Mouse (Mus musculus): ENCODE results near the gene Etfa.

The Etfa gene

GRCm38 (mm10) chr9:55512027-55512543 is at the start of gene Etfa:
Gene Etfa (minus strand): TSS chr9:55512243.
- peak; percentile 97 to 99 for DNase-seq

GRCm38 (mm10) chr9:55560960-55561359 is 48.9 kb upstream of the Etfa start:
- DNase-seq: no peak

- DNase-seq: no peak
These were observed 42.9 kb upstream of the Etfa start for GRCm38 (mm10) chr9:55554986-55555385.

GRCm38 (mm10) chr9:55549302-55549890 is 37.4 kb upstream of the Etfa start:
- DNase-seq: no peak

- DNase-seq: peak in 1 of 2 experiments; percentile 32
These were observed 36.8 kb upstream of the Etfa start for GRCm38 (mm10) chr9:55548871-55549270.

GRCm38 (mm10) chr9:55546176-55547010 is 34.4 kb upstream of the Etfa start:
- peak; percentile 48 to 77 for DNase-seq

- peak; percentile 7 to 41 for DNase-seq
These were observed 33.6 kb upstream of the Etfa start for GRCm38 (mm10) chr9:55545556-55546175.

GRCm38 (mm10) chr9:55544861-55545555 is 33.0 kb upstream of the Etfa start:
- DNase-seq: peak; percentile 18 to 42

GRCm38 (mm10) chr9:55543703-55544401 is 31.8 kb upstream of the Etfa start:
- DNase-seq: peak; percentile 29 to 49

- no peak for DNase-seq
These were observed 31.3 kb upstream of the Etfa start for GRCm38 (mm10) chr9:55543336-55543702.

- DNase-seq: peak; percentile 9 to 35
These were observed 30.6 kb upstream of the Etfa start for GRCm38 (mm10) chr9:55542366-55543325.

GRCm38 (mm10) chr9:55541681-55542365 is 29.8 kb upstream of the Etfa start:
- peak; percentile 44 to 51 for DNase-seq

- DNase-seq: peak; percentile 19 to 53
These were observed 28.8 kb upstream of the Etfa start for GRCm38 (mm10) chr9:55540888-55541287.

- DNase-seq: no peak
These were observed 28.3 kb upstream of the Etfa start for GRCm38 (mm10) chr9:55540391-55540770.

- peak; percentile 29 to 39 for DNase-seq
These were observed 27.8 kb upstream of the Etfa start for GRCm38 (mm10) chr9:55539661-55540390.

GRCm38 (mm10) chr9:55539006-55539405 is 27.0 kb upstream of the Etfa start:
- DNase-seq: no peak

- DNase-seq: peak; percentile 35 to 44
These were observed 26.3 kb upstream of the Etfa start, which contains the start of gene Isl2 for GRCm38 (mm10) chr9:55538377-55538776. Gene Isl2 (plus strand): TSS chr9:55538672.

- DNase-seq: peak; percentile 55 to 82
These were observed 23.9 kb upstream of the Etfa start for GRCm38 (mm10) chr9:55535907-55536306.

GRCm38 (mm10) chr9:55525716-55526115 is 13.7 kb upstream of the Etfa start:
- peak in 1 of 2 experiments; percentile 29 for DNase-seq
